Mouse (Mus musculus) layer of hippocampus, adult 8-10 months (tissue): ENCODE measurements at regions not wholly inside any gene's neighbourhood (a gene's known extent, or its start where the extent isn't known, plus 50 kb on each side); places are given as distances from the start of the nearest gene placed in this dataset.

Experiments
- DNase-seq, 2 experiments: peaks; one replicate each; pipeline ENCODE4 v3.0.0; 2022; ENCODE audit warnings: low spot score in 2 of 2

DNA sequence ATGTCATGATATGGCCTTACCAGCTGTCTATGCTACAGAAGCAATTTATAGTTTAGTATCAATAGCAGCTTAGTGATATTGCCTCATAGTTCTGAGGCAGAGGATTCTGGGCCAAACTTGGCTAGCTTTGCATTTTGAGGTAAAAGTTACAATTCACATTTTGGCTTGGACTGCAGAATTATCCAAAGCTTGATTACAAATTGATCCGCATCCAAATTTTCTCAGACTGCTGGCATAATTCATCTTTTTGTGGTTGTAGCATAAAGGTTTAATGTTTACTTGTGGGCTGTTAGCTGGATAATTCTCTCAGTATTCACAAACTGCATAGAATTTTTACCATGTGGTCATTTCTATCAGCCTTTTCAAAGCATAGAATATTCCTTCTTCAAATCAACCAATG, 589.9 kb upstream of the Pdcd1 start:
- no peak for DNase-seq

DNA sequence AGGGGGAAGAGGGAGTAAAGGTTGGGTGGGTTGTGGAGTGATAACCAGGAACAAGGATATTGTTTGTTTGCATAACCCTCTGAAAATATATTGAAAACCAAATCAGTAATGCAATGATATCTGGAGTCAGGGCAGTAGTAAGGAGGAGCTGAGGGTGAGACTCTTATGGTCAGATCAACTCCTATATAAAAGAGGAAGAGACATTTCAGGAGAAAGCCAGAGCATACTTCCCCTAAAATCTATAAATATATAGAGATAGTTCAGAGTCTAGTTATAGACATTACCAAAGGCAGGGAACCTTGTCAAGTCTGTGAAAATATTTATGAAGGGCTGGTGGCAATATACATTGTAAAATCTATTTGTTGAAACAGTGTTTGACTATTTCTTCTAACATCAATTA, 605.9 kb upstream of the Pdcd1 start:
- no peak for DNase-seq

DNA sequence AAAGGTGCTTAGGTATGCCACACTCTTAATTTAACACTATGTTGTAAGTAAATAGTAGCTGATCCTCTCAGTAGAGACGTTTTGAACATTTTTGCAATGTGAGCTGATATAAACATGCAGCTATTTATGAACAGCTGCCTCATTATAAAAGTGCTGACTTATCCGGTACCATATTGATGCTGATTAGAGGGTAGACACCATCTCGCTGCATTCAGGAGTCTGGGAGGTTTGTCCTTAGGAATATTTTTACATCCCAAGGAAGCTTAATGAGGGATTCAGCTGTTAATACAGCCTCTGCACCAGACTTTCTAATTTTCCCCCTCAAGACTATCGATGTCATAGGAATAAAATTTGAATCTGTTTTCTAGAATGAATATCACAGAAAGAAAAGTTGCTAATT, 619.3 kb upstream of the Pdcd1 start:
- peak; percentile 2 to 11 for DNase-seq

DNA sequence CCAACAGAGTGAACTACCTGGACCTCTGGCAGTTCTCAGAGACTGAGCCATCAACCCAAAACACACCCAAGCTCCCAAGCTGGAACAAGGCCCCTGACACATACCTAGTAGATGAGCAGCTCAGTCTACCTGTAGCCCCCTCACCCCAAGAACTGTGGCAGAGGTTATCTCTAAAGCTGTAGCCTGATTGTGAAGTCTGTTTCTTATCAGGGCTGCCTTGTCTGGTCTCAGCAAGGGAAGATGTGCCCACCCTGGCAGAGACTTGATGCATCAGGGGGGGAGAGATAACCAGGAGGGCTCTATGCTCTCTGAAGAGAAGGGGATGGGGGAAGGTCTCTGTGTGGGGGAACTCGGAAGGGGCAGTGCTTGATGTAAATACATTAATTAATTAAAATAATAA, 612.9 kb upstream of the Fam174a start:
- no peak for DNase-seq

DNA sequence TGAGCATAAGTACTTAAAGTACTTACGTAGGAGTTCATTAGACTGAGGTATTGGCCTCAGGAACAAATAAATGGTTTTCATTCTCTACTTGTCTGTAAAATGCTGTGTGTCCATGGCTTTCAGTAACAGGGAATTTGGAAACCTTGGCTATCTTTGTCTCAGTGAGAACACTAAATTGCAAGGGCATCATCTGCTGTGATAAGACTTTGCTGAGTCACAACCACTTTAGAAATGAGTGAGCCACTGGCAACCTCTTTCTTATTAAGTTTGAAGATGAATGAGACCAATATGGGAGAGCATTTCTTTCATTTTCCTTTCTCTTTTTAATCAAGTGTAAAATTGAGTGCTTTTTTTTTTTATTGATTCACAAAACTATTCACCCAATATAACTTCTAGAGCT, 611.7 kb upstream of the Fam174a start:
- DNase-seq, result no peak

DNA sequence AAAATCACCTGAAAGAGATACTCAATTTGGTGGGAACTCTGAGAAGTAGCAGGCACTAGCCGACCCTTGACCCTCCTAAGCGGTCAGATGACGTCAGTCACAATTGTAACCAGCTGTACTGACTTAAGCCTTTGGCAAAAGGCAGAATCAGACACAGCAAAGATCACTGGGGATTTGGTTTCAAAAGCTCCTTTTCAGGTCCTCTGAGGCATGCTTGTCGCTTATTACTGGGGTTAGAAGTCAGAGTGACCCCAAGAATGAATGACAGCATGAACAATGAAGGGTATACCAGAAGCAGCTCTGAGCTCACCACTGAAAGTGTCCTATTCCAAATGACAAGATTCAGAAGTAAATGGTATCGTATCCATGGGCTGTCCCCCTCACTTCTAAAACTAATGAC, 600.6 kb upstream of the Fam174a start:
- no peak for DNase-seq

DNA sequence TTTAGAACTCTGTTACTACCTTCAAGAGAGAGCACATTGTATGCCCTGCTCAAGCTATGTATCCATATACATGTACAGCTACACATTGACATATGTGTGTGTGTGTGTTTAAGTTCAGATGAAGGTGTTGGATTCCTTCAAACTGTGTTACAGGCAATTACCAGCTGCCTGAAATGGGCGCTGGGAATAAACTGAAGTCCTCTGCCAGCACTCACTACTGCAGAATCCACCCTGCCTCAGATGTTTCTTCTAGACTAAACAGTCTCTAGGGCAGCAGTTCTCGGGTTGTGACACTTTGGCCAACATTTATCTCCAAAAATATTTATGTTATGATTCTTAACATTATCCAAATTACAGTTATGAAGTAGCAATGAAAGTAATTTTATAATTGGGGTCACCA, 595.7 kb upstream of the Fam174a start:
- no peak for DNase-seq

DNA sequence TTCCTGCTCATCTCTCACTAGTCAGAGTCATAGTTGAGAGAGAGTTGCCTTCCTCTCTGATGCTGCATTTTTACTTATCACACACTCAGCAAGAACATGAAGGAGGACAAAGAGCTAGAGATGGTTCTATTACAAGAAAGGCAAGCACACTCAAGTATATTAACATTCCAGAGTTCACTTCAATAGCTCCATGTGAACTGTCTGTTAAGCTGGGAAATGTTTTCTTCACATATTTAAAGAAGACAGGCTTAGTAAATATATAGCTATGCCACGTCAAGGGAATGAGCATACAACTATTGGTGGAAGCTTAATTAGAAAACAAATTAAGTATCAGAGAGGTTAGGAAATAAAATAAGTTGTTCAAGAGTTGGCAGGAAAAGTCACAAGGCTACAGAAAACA, 559.9 kb upstream of the Fam174a start:
- no peak for DNase-seq

DNA sequence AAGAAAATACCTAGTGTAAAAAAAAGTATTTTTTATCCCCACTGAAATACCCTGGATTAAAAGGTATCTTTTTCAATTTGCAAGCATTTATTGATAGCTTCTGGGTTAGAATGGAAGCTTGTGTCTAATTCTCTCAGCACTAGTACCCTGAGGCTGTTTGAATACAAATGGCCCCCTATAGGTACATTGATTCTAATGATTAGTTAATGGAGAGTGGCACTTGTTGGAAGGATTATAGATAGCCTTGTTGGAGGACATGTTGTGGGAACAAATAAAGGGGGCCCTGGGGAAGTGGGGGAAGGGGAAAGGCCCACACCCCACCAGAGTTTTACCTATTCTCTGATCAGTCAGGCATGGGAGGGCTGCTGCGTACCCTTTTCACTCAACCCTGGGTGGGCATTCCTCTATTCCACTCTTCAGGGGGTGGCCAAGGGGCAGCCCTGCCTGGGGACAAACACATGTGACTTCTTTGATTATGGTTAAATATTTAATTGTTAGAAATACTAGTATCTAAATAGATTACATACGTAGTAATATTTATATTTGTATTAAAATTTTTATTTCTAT, 524.3 kb upstream of the Fam174a start:
- DNase-seq, result no peak

DNA sequence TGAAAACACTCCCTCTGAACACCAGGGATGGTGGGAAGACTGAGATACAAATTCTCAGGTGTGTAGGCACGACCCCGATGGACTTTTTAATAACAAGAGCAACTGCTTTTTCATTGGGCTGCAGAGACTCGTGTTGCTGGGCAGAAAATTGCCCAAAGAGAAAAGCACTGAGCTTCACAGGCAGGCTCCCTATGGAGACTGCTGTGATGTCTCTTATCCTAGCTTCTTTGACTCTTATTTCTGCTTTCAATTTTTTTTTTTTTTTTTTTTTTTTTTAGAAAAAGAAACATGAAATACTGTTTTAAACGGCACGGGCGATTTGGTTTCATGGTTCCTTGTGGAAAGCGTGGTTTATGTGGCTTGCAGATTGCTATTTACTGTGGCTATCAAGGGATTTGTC, 522.8 kb upstream of the Fam174a start:
- DNase-seq, result no peak

DNA sequence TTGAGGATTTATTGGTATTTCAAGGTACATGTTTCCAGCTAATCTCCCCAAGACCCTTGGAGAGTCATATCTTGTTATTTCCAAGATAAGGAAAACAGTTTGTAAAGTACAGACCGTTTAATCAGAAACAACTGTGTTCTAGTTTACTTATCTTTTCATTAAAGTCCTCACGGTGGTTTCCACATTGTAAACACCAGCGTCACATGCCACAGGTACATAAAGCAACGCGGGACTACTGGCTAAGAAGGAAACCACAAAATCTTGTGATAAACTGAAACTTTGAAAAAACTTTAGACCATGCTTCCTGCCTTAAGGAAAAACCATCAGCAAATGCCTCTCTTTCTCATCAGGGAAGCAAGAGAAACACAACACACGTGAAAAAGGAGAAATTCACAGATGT, 522.4 kb upstream of the Fam174a start:
- no peak for DNase-seq

DNA sequence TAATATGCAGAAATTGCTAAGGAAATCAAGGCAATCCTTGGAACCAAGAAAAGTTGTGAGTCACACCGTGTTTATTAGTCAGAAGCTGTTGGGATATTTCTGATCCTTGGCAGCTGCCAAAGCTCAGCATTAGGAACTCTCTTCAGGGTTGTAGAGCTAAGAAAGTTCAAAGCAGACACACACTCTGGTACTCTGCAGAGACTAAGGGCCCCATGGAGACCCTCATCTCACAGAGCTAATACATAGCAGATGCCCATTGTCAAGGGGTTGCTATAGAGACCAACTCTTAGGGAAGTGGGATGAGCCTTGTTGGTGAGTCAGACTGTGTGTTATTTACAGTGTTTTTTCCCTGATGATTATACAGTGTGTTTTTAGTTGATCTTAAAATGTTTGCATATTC, 517.4 kb upstream of the Fam174a start:
- DNase-seq, result no peak

DNA sequence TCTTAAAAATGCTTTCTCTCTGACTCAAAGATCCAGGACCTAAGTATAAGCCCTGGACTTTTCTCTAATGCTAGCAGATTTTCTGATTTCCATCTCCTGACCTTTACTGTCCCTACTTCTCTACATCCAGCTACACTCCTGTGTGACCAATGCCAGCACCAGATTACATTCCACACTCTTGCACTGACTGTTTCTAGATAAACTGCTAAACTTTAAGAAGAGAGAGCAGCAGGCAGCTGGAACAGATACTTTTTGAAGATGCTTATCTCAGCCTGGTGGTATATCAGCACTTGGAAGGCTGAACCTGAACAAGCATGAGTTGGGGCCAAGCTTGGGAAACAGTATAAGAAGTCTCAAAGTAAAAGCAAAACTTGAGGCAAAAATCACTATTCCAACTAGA, 509.7 kb upstream of the Fam174a start:
- DNase-seq, result no peak

DNA sequence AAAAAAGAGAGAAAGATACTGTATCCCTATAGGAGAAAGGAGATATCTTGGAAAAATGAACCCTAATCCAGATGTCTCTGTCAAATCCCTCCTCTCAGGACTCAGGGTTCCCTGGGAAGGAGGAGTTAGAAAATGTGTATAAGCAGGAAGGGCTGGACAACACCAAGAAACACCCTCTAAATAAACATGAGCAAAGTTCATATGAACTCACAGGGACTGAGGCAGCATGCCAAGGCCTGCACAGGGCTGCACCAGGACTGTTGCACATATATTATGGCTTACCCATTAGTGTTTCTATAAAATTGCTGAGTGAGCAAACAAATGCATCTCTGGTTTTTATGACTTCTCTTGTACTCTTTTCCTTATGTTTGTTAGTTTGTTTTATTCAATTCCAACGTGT, 508.5 kb upstream of the Fam174a start:
- no peak for DNase-seq

DNA sequence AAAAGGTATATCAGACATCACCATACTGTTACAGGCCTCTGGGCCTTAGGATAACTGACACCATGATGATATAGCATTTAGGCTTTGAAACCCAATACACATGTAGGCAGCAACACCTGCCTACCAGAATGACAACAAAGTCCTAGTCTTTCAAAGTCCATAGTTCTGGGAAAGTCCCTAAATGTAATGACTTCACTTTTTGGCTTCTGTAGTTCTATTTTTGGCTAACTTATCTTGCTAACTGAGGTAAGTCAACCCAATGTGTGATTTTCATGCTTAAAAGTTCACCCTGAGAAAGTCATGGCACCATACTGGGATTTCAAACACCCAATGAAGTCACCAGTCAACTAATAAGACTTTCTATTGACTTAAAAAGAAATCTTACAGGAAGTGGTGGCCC, 485.8 kb upstream of the Fam174a start:
- no peak for DNase-seq

DNA sequence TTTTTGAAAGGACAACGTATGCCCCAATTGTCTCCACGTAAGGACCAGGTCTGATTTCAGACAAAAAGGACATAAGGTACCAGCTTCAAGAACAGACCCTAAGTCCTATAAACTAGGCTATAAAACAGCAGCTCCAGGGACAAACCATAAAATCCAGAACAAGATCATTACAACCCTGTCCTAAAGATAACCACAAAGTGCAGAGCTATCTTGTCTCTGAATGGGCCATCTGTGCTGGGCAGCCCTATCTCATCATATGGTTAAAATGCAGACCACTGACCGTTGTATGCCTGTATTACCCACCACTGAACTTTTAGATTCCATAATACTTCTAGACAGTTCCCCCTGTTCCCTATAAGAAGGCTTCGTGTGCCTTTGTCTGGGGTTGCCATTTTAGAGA, 477.4 kb upstream of the Fam174a start:
- DNase-seq, result no peak

DNA sequence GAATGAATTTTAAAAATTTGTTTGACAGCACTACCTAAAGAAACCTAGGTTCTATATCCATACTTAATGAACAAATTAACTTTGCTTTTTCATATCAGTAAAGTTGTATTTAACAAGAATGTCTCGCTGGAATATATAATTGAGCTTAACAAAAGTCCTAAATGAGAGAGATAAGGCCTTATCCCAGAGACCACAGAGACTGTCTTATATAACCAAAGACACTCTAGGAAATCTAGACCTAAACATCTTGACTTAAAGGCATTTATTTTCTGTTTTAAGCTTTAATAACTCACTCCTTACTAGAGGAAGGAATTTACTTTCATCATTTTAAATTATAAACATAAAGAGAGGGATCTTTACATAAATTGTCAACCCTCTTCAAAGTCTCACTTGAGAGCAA, 461.9 kb upstream of the Fam174a start:
- no peak for DNase-seq

DNA sequence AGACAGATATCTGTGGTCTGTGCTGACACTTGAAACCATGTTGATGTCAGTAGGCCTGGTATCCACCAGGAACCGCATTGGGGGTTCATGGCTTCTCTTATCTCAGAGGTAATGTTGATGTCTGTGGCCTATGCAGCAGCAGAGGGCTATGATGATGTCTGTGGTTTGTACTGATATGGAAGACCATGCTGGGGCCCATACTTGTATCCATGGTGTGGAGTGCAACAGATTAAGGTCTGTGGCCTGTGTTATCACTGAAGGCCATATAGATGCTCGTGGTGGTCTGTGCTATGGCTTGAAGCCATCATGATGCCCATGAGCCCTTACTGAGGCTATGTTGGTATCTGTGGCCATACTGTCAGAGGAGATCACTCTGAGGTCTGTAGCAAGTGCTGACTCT, 455.0 kb upstream of the Fam174a start:
- no peak for DNase-seq

DNA sequence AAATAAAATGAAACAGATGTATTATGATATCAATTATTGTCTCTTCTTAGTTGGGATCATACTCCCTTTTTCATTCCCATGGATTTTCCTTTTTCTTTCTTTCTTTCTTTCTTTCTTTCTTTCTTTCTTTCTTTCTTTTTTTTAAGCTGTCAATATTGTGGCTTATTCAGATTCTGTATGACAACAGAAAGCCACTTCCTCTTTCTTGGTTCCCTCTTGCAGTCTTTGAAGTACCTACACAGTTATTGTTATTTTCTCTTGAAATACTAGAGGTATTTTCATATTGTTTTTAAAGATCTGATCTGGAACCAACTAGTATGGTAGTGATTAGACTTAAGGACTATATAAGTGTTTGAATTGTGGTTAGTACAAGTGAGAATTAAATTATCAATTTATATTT, 444.6 kb upstream of the Fam174a start:
- DNase-seq, result no peak

DNA sequence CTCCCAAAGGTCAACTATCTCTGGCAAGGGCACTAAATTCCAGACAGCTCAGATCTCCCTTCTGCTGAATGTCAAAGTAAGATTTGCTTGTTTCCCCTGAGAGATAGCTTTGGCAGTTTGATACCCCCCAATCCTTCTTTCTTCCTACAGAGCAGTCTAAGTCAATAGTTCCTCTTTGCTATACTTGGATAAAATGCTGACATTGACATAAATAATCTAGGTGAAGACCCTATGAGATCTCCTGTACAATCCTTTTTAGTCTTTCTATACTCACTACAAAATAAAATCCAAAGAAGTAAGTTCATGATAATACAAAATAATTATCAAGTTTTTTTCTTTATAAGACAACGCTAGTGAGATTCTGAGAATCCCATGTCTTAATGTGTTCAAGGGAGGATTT, 432.9 kb upstream of the Fam174a start:
- DNase-seq, result no peak

DNA sequence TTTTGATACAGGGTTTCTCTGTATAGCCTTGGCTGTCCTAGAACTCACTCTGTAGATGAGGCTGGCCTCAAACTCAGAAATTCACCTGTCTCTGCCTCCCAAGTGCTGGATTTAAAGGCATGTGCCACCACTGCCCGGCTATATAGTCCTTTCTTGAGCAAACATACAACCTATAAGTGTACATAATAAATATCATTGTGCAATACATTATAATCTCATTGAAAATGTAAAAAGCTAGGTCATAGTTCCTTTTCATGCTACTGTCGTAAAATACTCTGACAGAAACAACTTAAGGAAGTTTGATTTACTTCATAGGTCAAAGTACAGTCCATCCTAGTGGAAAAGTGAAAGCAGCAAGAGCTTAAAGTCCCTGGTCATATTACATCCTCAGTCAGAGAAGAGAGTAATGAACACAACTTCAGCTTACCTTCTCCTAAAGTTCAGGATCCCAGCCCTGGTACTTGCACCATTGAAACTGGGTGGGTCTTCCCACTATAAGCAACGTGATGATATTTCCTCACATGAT, 408.4 kb upstream of the Fam174a start:
- no peak for DNase-seq

DNA sequence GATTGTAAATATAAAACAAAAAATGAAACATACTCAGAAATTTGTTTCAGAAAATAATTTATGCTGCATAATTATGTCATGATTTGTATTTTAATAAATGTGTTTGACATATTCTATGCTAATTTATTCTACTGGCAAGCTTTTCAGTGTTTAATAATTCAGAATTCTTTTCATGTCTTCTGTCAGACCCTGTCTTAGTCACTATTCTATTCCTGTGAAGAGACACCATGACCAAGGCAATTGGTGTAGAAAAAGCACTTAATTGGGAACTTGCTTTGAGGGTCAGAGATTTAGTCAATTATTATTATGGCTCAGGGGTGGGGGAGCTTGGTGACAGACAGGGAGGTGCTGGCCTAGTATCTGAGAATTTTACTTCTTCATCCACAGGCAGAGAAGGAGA, 402.6 kb upstream of the Fam174a start:
- DNase-seq, result no peak
